In genomic region chr15:99532023-99532422, GRCm38 (mm10) we compare ENCODE assay signal across 26 mouse cellular contexts. TPM values are rescaled to one million over a fixed set of nuclear protein-coding genes. Genes with fewer than 3 reads are reported as not detected.
DNase-seq lines count a peak whose midpoint lies in the region; ATAC-seq and TF ChIP-seq lines count a peak whose summit lies in the region.
"Had no signal": no experiment of that assay in that cellular context is flagged by ENCODE, and none has a peak within 500 bp of the region (broad histone marks: within the 10 kb centered on the region; RNA-seq: fewer than 3 reads in every experiment).

No protein-coding gene starts in this region.

- peaks cover 5% of the 10 kb centered on the region; the same call in 1 of the 2 replicates for H3K4me1 ChIP-seq in kidney, embryonic 14.5 days (ENCODE audit: control insufficient read depth, insufficient read depth, low read length)
- peaks cover 7% of the 10 kb centered on the region; the same call in 1 of the 2 replicates for H3K4me1 ChIP-seq in lung, embryonic 14.5 days (ENCODE audit: insufficient read depth)
- H3K4me1 ChIP-seq in limb, embryonic 12.5 days (replicated peaks), result peaks cover 20% of the 10 kb centered on the region
- H3K4me1 ChIP-seq: heart, embryonic 15.5 days; intestine, embryonic 15.5 days had no signal

- no peak overlapping the region for H3K4me3 ChIP-seq in kidney, embryonic 14.5 days (ENCODE audit: low read length)
- no peak overlapping the region for H3K4me3 ChIP-seq in lung, embryonic 14.5 days (ENCODE audit: low read depth, low read length)
- H3K4me3 ChIP-seq in limb, embryonic 12.5 days (replicated peaks), result no peak overlapping the region
- H3K4me3 ChIP-seq: erythroblast, embryonic 14.5 days; forebrain, embryonic 12.5 days; gastrocnemius, adult 2 months; heart, embryonic 15.5 days; hindbrain, embryonic 15.5 days; intestine, embryonic 15.5 days had no signal

- no peak overlapping the region for H3K4me2 ChIP-seq in kidney, embryonic 14.5 days (replicated peaks; ENCODE audit: low read depth, low read length)
- H3K4me2 ChIP-seq in lung, embryonic 14.5 days, result no peak overlapping the region
- H3K4me2 ChIP-seq in limb, embryonic 12.5 days, result no peak overlapping the region
- H3K4me2 ChIP-seq: forebrain, embryonic 12.5 days; heart, embryonic 15.5 days; hindbrain, embryonic 15.5 days; intestine, embryonic 15.5 days; liver, embryonic 11.5 days had no signal

- 0 out of 2 replicates have a peak, but pooled peaks have one; percentile 23 for TF ChIP-seq CTCF in lung, embryonic 14.5 days (IDR thresholded peaks at IDR 0.05; ENCODE audit: low read depth)

- peak; percentile 13 for DNase-seq in cerebellum, adult 9-10 months
- DNase-seq in cerebellum, postnatal 10 days, result no peak
- DNase-seq in kidney, postnatal 36 days, result no peak
- no peak for DNase-seq in lung, embryonic 14.5 days
- DNase-seq in lung, adult 18-20 months, result no peak
- DNase-seq in testis, postnatal 10 days (ENCODE audit: low spot score), result no peak
- DNase-seq: adrenal gland, adult 2 months; cerebellum, adult 11 months; cerebellum, postnatal 36 days; gastrocnemius, adult 2 months; heart, postnatal 4 days; thymus, postnatal 14 days had no signal

- peak; percentile 89 for ATAC-seq in kidney, embryonic 14.5 days (ENCODE audit: low FRiP score, low TSS enrichment)
- ATAC-seq in lung, embryonic 14.5 days (ENCODE audit: insufficient read depth), result no peak
- ATAC-seq in limb, embryonic 12.5 days (ENCODE audit: insufficient number of reproducible peaks, insufficient read depth, low FRiP score, low TSS enrichment, low read depth), result no peak
- ATAC-seq: CD4-positive, CD25-positive, alpha-beta regulatory T cell, adult 4 months; intestine, embryonic 15.5 days; midbrain, embryonic 16.5 days; Patski had no signal

- H3K27me3 ChIP-seq in kidney, embryonic 14.5 days (ENCODE audit: control insufficient read depth, insufficient read depth, low read length), result no peaks in the 10 kb centered on the region
- peaks cover 3% of the 10 kb centered on the region; the same call in 1 of the 2 replicates for H3K27me3 ChIP-seq in lung, embryonic 14.5 days (ENCODE audit: insufficient read depth, low read length)
- peaks cover 37% of the 10 kb centered on the region for H3K27me3 ChIP-seq in limb, embryonic 12.5 days
- H3K27me3 ChIP-seq: hindbrain, embryonic 15.5 days; Patski had no signal

- H3K9ac ChIP-seq in kidney, embryonic 14.5 days (ENCODE audit: low read depth, low read length), result no peak overlapping the region
- no peak overlapping the region for H3K9ac ChIP-seq in lung, embryonic 14.5 days
- H3K9ac ChIP-seq in limb, embryonic 12.5 days (replicated peaks), result 0 out of 2 replicates have a peak overlapping the region, but pooled peaks have one; percentile 12
- H3K9ac ChIP-seq: heart, embryonic 15.5 days; hindbrain, embryonic 15.5 days; intestine, embryonic 15.5 days had no signal

- no peaks in the 10 kb centered on the region for H3K36me3 ChIP-seq in kidney, embryonic 14.5 days (ENCODE audit: control insufficient read depth, insufficient read depth, low read length)
- H3K36me3 ChIP-seq in lung, embryonic 14.5 days (ENCODE audit: insufficient read depth), result no peaks in the 10 kb centered on the region
- H3K36me3 ChIP-seq in limb, embryonic 12.5 days, result no peaks in the 10 kb centered on the region
- H3K36me3 ChIP-seq: forebrain, embryonic 12.5 days; heart, embryonic 15.5 days; hindbrain, embryonic 15.5 days; intestine, embryonic 15.5 days had no signal

- no peaks in the 10 kb centered on the region for H3K9me3 ChIP-seq in kidney, embryonic 14.5 days (ENCODE audit: control insufficient read depth, low read length)
- no peaks in the 10 kb centered on the region for H3K9me3 ChIP-seq in lung, embryonic 14.5 days (ENCODE audit: low read depth, low read length)
- H3K9me3 ChIP-seq in limb, embryonic 12.5 days, result no peaks in the 10 kb centered on the region
- H3K9me3 ChIP-seq: forebrain, embryonic 12.5 days; heart, embryonic 15.5 days; hindbrain, embryonic 15.5 days; intestine, embryonic 15.5 days had no signal

- WGBS in kidney, embryonic 14.5 days, result 31% methylated on average over 3 of the region's 3 CpGs
- 60% methylated on average over 3 of the region's 3 CpGs for WGBS in lung, embryonic 14.5 days
- WGBS in limb, embryonic 12.5 days, result 43% methylated on average over 3 of the region's 3 CpGs

- no peak overlapping the region for H3K27ac ChIP-seq in kidney, embryonic 14.5 days (ENCODE audit: low read depth, low read length)
- H3K27ac ChIP-seq in lung, embryonic 14.5 days (ENCODE audit: low read depth), result no peak overlapping the region
- H3K27ac ChIP-seq in limb, embryonic 12.5 days, result no peak overlapping the region
- H3K27ac ChIP-seq: forebrain, embryonic 12.5 days; gastrocnemius, adult 2 months; heart, embryonic 15.5 days; hindbrain, embryonic 15.5 days; intestine, embryonic 15.5 days; macrophage had no signal

RNA-seq across cellular contexts. Expression of gene Faim2, which starts 4.1 kb away (rescaled TPM):
- not detected in 2 replicates for polyA plus RNA-seq in kidney, embryonic 14.5 days (2014; fragmentation: Nextera tagmentation; extraction: Ambion mirVana)
- polyA plus RNA-seq in lung, embryonic 14.5 days (2014; fragmentation: Nextera tagmentation; extraction: Ambion mirVana), result 1.4 and 1.5 TPM in 2 replicates
- polyA plus RNA-seq in limb, embryonic 12.5 days (2016; fragmentation: Nextera tagmentation; extraction: Ambion mirVana), result 0.20 and 0.24 TPM in 2 replicates
- polyA plus RNA-seq: erythroblast, embryonic 14.5 days; macrophage had no signal

RNA-seq across cellular contexts. Expression of gene Aqp2, which starts 46.8 kb away (rescaled TPM):
- 3.7 and 5.4 TPM in 2 replicates for polyA plus RNA-seq in kidney, embryonic 14.5 days (2014; fragmentation: Nextera tagmentation; extraction: Ambion mirVana)
- polyA plus RNA-seq in lung, embryonic 14.5 days (2014; fragmentation: Nextera tagmentation; extraction: Ambion mirVana), result not detected in 2 replicates
- not detected in 2 replicates for polyA plus RNA-seq in limb, embryonic 12.5 days (2016; fragmentation: Nextera tagmentation; extraction: Ambion mirVana)
- polyA plus RNA-seq: CD4-positive, CD25-positive, alpha-beta regulatory T cell, adult 4 months; erythroblast, embryonic 14.5 days; forebrain, embryonic 12.5 days; heart, embryonic 15.5 days; hindbrain, embryonic 15.5 days; intestine, embryonic 15.5 days; liver, embryonic 11.5 days; lung, embryonic 16.5 days; macrophage; midbrain, embryonic 16.5 days; neural tube, embryonic 14.5 days; Patski had no signal

RNA-seq across cellular contexts. Expression of gene Bcdin3d, which starts 57.5 kb away (rescaled TPM):
- polyA plus RNA-seq in kidney, embryonic 14.5 days (2014; fragmentation: Nextera tagmentation; extraction: Ambion mirVana), result 13.2 and 16.9 TPM in 2 replicates
- polyA plus RNA-seq in lung, embryonic 14.5 days (2014; fragmentation: Nextera tagmentation; extraction: Ambion mirVana), result 13.2 and 16.1 TPM in 2 replicates
- polyA plus RNA-seq in limb, embryonic 12.5 days (2016; fragmentation: Nextera tagmentation; extraction: Ambion mirVana), result 18.6 and 20.2 TPM in 2 replicates

RNA-seq across cellular contexts. Expression of gene Aqp5, which starts 58.6 kb away (rescaled TPM):
- polyA plus RNA-seq in kidney, embryonic 14.5 days (2014; fragmentation: Nextera tagmentation; extraction: Ambion mirVana), result 0.16 and 0.27 TPM in 2 replicates
- 0.93 and 1.0 TPM in 2 replicates for polyA plus RNA-seq in lung, embryonic 14.5 days (2014; fragmentation: Nextera tagmentation; extraction: Ambion mirVana)
- polyA plus RNA-seq in limb, embryonic 12.5 days (2016; fragmentation: Nextera tagmentation; extraction: Ambion mirVana), result not detected in 2 replicates
- polyA plus RNA-seq: CD4-positive, CD25-positive, alpha-beta regulatory T cell, adult 4 months; erythroblast, embryonic 14.5 days; macrophage had no signal
